Mouse (Mus musculus) liver (tissue): ENCODE data around the gene Iqschfp.

ENCODE experiments used
- DNase-seq: peaks from one replicate; pipeline ENCODE4 v3.0.0-alpha.2; 2020; ENCODE audit warnings: mixed read lengths

The Iqschfp gene

GRCm38 (mm10) chr3:67892026-67892705 is at the start of gene Iqschfp, which contains the start of gene Iqcj:
Iqschfp (plus strand) TSS chr3:67892232.
Iqcj (plus strand) TSS chr3:67892220.
- no peak for DNase-seq

GRCm38 (mm10) chr3:67852397-67852796 is 39.6 kb upstream of the Iqschfp start:
- DNase-seq = no peak

GRCm38 (mm10) chr3:67861524-67861923 is 30.5 kb upstream of the Iqschfp start:
- DNase-seq = no peak

- no peak for DNase-seq
Observed at GRCm38 (mm10) chr3:67867420-67868065, 24.5 kb upstream of the Iqschfp start.

GRCm38 (mm10) chr3:67869424-67869823 is 22.6 kb upstream of the Iqschfp start:
- no peak for DNase-seq

GRCm38 (mm10) chr3:67877253-67877652 is 14.8 kb upstream of the Iqschfp start:
- DNase-seq = no peak

- DNase-seq = no peak
Observed at GRCm38 (mm10) chr3:67884335-67884734, 7.7 kb upstream of the Iqschfp start.

GRCm38 (mm10) chr3:67886176-67886575 is 5.9 kb upstream of the Iqschfp start:
- no peak for DNase-seq

GRCm38 (mm10) chr3:67887251-67887650 is 4.8 kb upstream of the Iqschfp start:
- DNase-seq = no peak

GRCm38 (mm10) chr3:67892768-67893167 is 736 bp downstream of the Iqschfp start:
- no peak for DNase-seq

GRCm38 (mm10) chr3:67902517-67902916 is 10.5 kb downstream of the Iqschfp start:
- DNase-seq = no peak

GRCm38 (mm10) chr3:67908586-67908985 is 16.6 kb downstream of the Iqschfp start:
- no peak for DNase-seq

- no peak for DNase-seq
Observed at GRCm38 (mm10) chr3:67918098-67918497, 26.1 kb downstream of the Iqschfp start.

GRCm38 (mm10) chr3:67918634-67919259 is 26.7 kb downstream of the Iqschfp start:
- no peak for DNase-seq

GRCm38 (mm10) chr3:67923095-67923494 is 31.1 kb downstream of the Iqschfp start:
- DNase-seq = no peak

- DNase-seq = no peak
Observed at GRCm38 (mm10) chr3:67925453-67925852, 33.4 kb downstream of the Iqschfp start.

- DNase-seq = no peak
Observed at GRCm38 (mm10) chr3:67930424-67931133, 38.5 kb downstream of the Iqschfp start.

GRCm38 (mm10) chr3:67931181-67931580 is 39.1 kb downstream of the Iqschfp start:
- no peak for DNase-seq

GRCm38 (mm10) chr3:67931914-67932313 is 39.9 kb downstream of the Iqschfp start:
- no peak for DNase-seq

GRCm38 (mm10) chr3:67935829-67936228 is 43.8 kb downstream of the Iqschfp start:
- no peak for DNase-seq

- DNase-seq = no peak
Observed at GRCm38 (mm10) chr3:67947000-67947399, 55.0 kb downstream of the Iqschfp start.

GRCm38 (mm10) chr3:67952517-67952940 is 60.5 kb downstream of the Iqschfp start:
- no peak for DNase-seq

GRCm38 (mm10) chr3:67954459-67955065 is 62.5 kb downstream of the Iqschfp start:
- DNase-seq = peak; percentile 14
